10 mouse cellular contexts compared by ENCODE assay signal in the genomic region with DNA sequence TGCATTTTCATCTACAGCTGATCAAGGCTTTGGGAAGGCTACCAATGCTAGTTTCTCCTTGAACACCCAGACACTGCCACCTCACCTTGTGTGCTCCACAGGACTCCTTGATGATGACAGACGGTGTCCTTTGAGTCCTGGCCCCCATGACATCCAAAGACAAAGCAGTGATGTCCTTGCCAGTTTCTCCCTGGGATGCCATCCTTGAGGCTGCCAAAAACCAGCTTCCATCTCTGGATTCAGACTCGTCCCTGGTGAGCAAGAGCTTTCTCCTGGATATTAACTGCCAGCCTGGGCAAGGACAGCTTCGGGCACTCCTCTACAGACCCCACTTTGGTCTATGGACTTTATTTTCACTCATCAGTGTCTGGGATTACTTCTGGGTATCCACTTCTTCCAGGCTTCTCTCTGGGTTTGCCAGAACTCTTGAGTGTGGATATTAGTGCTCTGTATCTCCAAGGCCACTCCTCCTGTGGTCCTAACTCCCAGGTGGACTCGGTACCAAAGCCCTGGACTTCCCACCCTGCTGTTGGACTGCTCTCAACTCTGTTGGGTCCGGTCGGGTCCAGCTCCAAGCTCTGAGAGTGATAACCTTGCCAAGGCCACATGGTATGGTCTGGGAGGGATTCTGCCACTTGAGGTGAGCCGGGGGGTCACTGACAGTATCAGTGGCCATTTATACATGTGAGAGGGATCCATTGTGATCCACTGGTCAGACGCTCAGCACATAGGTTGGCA. TPM values are rescaled to one million over a fixed set of nuclear protein-coding genes. Genes with fewer than 3 reads are reported as not detected.
DNase-seq lines count a peak whose midpoint lies in the region; ATAC-seq and TF ChIP-seq lines count a peak whose summit lies in the region.
"Had no signal": no experiment of that assay in that cellular context is flagged by ENCODE, and none has a peak within 500 bp of the region (broad histone marks: within the 10 kb centered on the region; RNA-seq: fewer than 3 reads in every experiment).

No protein-coding gene starts in this region.

- peak overlapping the region; percentile 76; the same call in 1 of the 2 replicates for H3K9ac ChIP-seq in kidney, postnatal 0 days (ENCODE audit: low read depth, low read length)
- 0 out of 2 replicates have a peak overlapping the region, but pooled peaks have one; percentile 6 for H3K9ac ChIP-seq in midbrain, embryonic 15.5 days

- H3K9me3 ChIP-seq in kidney, postnatal 0 days (replicated peaks; ENCODE audit: low read length) = no peaks in the 10 kb centered on the region
- H3K9me3 ChIP-seq in hindbrain, embryonic 10.5 days = no peaks in the 10 kb centered on the region
- H3K9me3 ChIP-seq in midbrain, embryonic 15.5 days = no peaks in the 10 kb centered on the region

- ATAC-seq in kidney, postnatal 0 days (replicated peaks; ENCODE audit: low FRiP score, low read depth) = no peak
- no peak for ATAC-seq in midbrain, embryonic 15.5 days (replicated peaks)

- H3K4me3 ChIP-seq in kidney, postnatal 0 days (replicated peaks; ENCODE audit: low read depth, low read length) = no peak overlapping the region
- H3K4me3 ChIP-seq in hindbrain, embryonic 10.5 days = peak overlapping the region; percentile 78; the same call in 1 of the 2 replicates
- peak overlapping the region; percentile 94; the same call in 1 of the 2 replicates for H3K4me3 ChIP-seq in midbrain, embryonic 15.5 days

- TF ChIP-seq CTCF in kidney, postnatal 0 days (IDR thresholded peaks at IDR 0.05; ENCODE audit: low read depth) = no peak

- DNase-seq in kidney, postnatal 0 days (ENCODE audit: low spot score) = no peak
- DNase-seq in kidney, postnatal 4 days = no peak
- peak; percentile 79 for DNase-seq in cerebellum, adult 9-11 months
- no peak for DNase-seq in hindbrain, embryonic 10.5 days (ENCODE audit: low spot score)
- DNase-seq in ovary, postnatal 14 days (ENCODE audit: low spot score) = no peak
- no peak for DNase-seq in adrenal gland, postnatal 14 days
- DNase-seq: thymus, postnatal 4 days had no signal

- H3K4me1 ChIP-seq in kidney, postnatal 0 days (replicated peaks; ENCODE audit: insufficient read depth, low read length) = 0 out of 2 replicates have a peak, but pooled peaks cover 3% of the 10 kb centered on the region
- peaks cover 29% of the 10 kb centered on the region for H3K4me1 ChIP-seq in hindbrain, embryonic 10.5 days (replicated peaks)
- H3K4me1 ChIP-seq in midbrain, embryonic 15.5 days = peaks cover 26% of the 10 kb centered on the region

- 91% methylated on average over 8 of the region's 8 CpGs for WGBS in kidney, postnatal 0 days
- WGBS in hindbrain, embryonic 10.5 days = 90% methylated on average over 8 of the region's 8 CpGs
- WGBS in midbrain, embryonic 15.5 days = 90% methylated on average over 8 of the region's 8 CpGs

- no peaks in the 10 kb centered on the region for H3K27me3 ChIP-seq in kidney, postnatal 0 days (ENCODE audit: insufficient read depth, low read length)
- H3K27me3 ChIP-seq in hindbrain, embryonic 10.5 days (ENCODE audit: insufficient read depth, poor library complexity, severe bottlenecking) = no peaks in the 10 kb centered on the region
- no peaks in the 10 kb centered on the region for H3K27me3 ChIP-seq in midbrain, embryonic 15.5 days (replicated peaks)
- H3K27me3 ChIP-seq: Patski had no signal

- no peak overlapping the region for H3K27ac ChIP-seq in kidney, postnatal 0 days
- no peak overlapping the region for H3K27ac ChIP-seq in hindbrain, embryonic 10.5 days
- 0 out of 2 replicates have a peak overlapping the region, but pooled peaks have one; percentile 91 for H3K27ac ChIP-seq in midbrain, embryonic 15.5 days

- H3K4me2 ChIP-seq in kidney, postnatal 0 days (ENCODE audit: low read length) = peak overlapping the region; percentile 89
- H3K4me2 ChIP-seq in midbrain, embryonic 15.5 days = peak overlapping the region; percentile 87

- H3K36me3 ChIP-seq in kidney, postnatal 0 days (ENCODE audit: insufficient read depth, low read length) = no peaks in the 10 kb centered on the region
- H3K36me3 ChIP-seq in hindbrain, embryonic 10.5 days = peaks cover 7% of the 10 kb centered on the region
- H3K36me3 ChIP-seq in midbrain, embryonic 15.5 days (replicated peaks) = no peaks in the 10 kb centered on the region

RNA-seq across cellular contexts. Expression of gene Anks3, which starts 1.6 kb away (rescaled TPM):
- 54.1 and 55.9 TPM in 2 replicates for polyA plus RNA-seq in kidney, postnatal 0 days (2015; fragmentation: Nextera tagmentation; extraction: Ambion mirVana)
- polyA plus RNA-seq in hindbrain, embryonic 10.5 days (2016; fragmentation: Nextera tagmentation; extraction: Ambion mirVana) = 52.3 and 60.0 TPM in 2 replicates
- polyA plus RNA-seq in midbrain, embryonic 15.5 days (2015; fragmentation: Nextera tagmentation; extraction: Ambion mirVana) = 80.0 and 86.3 TPM in 2 replicates
- 35.1 and 39.4 TPM in 2 replicates for total RNA-seq in adrenal gland, postnatal 14 days (2021)

RNA-seq across cellular contexts. Expression of gene Nudt16l1, which starts 27.0 kb away (rescaled TPM):
- polyA plus RNA-seq in kidney, postnatal 0 days (2015; fragmentation: Nextera tagmentation; extraction: Ambion mirVana) = 152 and 161 TPM in 2 replicates
- polyA plus RNA-seq in hindbrain, embryonic 10.5 days (2016; fragmentation: Nextera tagmentation; extraction: Ambion mirVana) = 141 and 145 TPM in 2 replicates
- 123 and 132 TPM in 2 replicates for polyA plus RNA-seq in midbrain, embryonic 15.5 days (2015; fragmentation: Nextera tagmentation; extraction: Ambion mirVana)
- total RNA-seq in adrenal gland, postnatal 14 days (2021) = 54.2 and 57.6 TPM in 2 replicates

RNA-seq across cellular contexts. Expression of gene Sept12, which starts 32.1 kb away (rescaled TPM):
- polyA plus RNA-seq in kidney, postnatal 0 days (2015; fragmentation: Nextera tagmentation; extraction: Ambion mirVana) = not detected in 2 replicates
- polyA plus RNA-seq in hindbrain, embryonic 10.5 days (2016; fragmentation: Nextera tagmentation; extraction: Ambion mirVana) = 0.05 TPM in 1 of 2 replicates, not detected in the other
- not detected in 2 replicates for polyA plus RNA-seq in midbrain, embryonic 15.5 days (2015; fragmentation: Nextera tagmentation; extraction: Ambion mirVana)
- not detected in 2 replicates for total RNA-seq in adrenal gland, postnatal 14 days (2021)
- polyA plus RNA-seq: heart, embryonic 11.5 days had no signal

RNA-seq across cellular contexts. Expression of gene Smim22, which starts 41.5 kb away (rescaled TPM):
- polyA plus RNA-seq in kidney, postnatal 0 days (2015; fragmentation: Nextera tagmentation; extraction: Ambion mirVana) = 30.9 and 38.3 TPM in 2 replicates
- polyA plus RNA-seq in hindbrain, embryonic 10.5 days (2016; fragmentation: Nextera tagmentation; extraction: Ambion mirVana) = 4.6 and 5.4 TPM in 2 replicates
- polyA plus RNA-seq in midbrain, embryonic 15.5 days (2015; fragmentation: Nextera tagmentation; extraction: Ambion mirVana) = 1.6 and 2.0 TPM in 2 replicates
- total RNA-seq in adrenal gland, postnatal 14 days (2021) = not detected in 2 replicates
- polyA plus RNA-seq: Patski had no signal

RNA-seq across cellular contexts. Expression of gene Rogdi, which starts 47.8 kb away (rescaled TPM):
- 90.7 and 106 TPM in 2 replicates for polyA plus RNA-seq in kidney, postnatal 0 days (2015; fragmentation: Nextera tagmentation; extraction: Ambion mirVana)
- polyA plus RNA-seq in hindbrain, embryonic 10.5 days (2016; fragmentation: Nextera tagmentation; extraction: Ambion mirVana) = 63.7 and 108 TPM in 2 replicates
- 157 TPM in 2 replicates for polyA plus RNA-seq in midbrain, embryonic 15.5 days (2015; fragmentation: Nextera tagmentation; extraction: Ambion mirVana)
- total RNA-seq in adrenal gland, postnatal 14 days (2021) = 32.0 and 37.3 TPM in 2 replicates
